Mouse (Mus musculus) ES-E14 (cell line): Measurements from ENCODE around the gene Tbc1d17. TPM values are rescaled to one million over a fixed set of nuclear protein-coding genes. Genes with fewer than 3 reads are reported as not detected.

Experiments used
- DNase-seq: peaks from one replicate; pipeline ENCODE4 v3.0.0-alpha.2; 2013; ENCODE audit warnings: low read depth, low spot score
- H3K27ac ChIP-seq: 2 replicates; pipeline ENCODE4 v1.5.1; 2012; ENCODE audit warnings: low read depth, mild to moderate bottlenecking, low read length, moderate library complexity, mixed read lengths; ENCODE audit not compliant: poor library complexity, insufficient read depth, severe bottlenecking
- H3K36me3 ChIP-seq: 2 replicates; pipeline ENCODE4 v1.6.1; 2012; ENCODE audit warnings: mild to moderate bottlenecking, low read length, moderate library complexity, mixed read lengths; ENCODE audit not compliant: control insufficient read depth, poor library complexity, insufficient read depth, severe bottlenecking
- H3K4me1 ChIP-seq, 2 experiments: fragments of 150-350 bp in 1 of 2; sonication (generic) in 1 of 2; 2 replicates each; pipeline ENCODE4 v1.6.1; 2012; ENCODE audit warnings: low read length in 2 of 2, mild to moderate bottlenecking in 1 of 2, mixed read lengths in 1 of 2; ENCODE audit not compliant: control insufficient read depth in 2 of 2, insufficient read depth in 2 of 2, poor library complexity in 1 of 2
- H3K4me3 ChIP-seq, 2 experiments: fragments of 150-350 bp in 1 of 2; sonication (generic) in 1 of 2; 2 replicates each; pipeline ENCODE4 v1.5.1; 2012; ENCODE audit warnings: low read length in 2 of 2, low read depth in 1 of 2, mild to moderate bottlenecking in 1 of 2, mixed read lengths in 1 of 2; ENCODE audit not compliant: insufficient read depth in 1 of 2, poor library complexity in 1 of 2, severe bottlenecking in 1 of 2
- H3K9ac ChIP-seq: 2 replicates; pipeline ENCODE4 v1.6.1; 2012; ENCODE audit warnings: low read depth, mild to moderate bottlenecking, low read length, mixed read lengths; ENCODE audit not compliant: poor library complexity, insufficient read depth, severe bottlenecking
- H3K9me3 ChIP-seq: fragments of 150-350 bp; sonication (generic); 2 replicates; pipeline ENCODE4 v1.6.1; 2012; ENCODE audit warnings: low read depth, mild to moderate bottlenecking, low read length; ENCODE audit not compliant: control insufficient read depth, insufficient read depth
- CHD2 ChIP-seq: IDR thresholded peaks from 2 replicates; pipeline ENCODE4 v1.6.1; 2014; ENCODE audit warnings: mild to moderate bottlenecking, low read depth, low read length, inconsistent platforms
- HCFC1 ChIP-seq: IDR thresholded peaks from 2 replicates; pipeline ENCODE4 v1.6.1; 2012; ENCODE audit warnings: low read length, inconsistent platforms, borderline replicate concordance; ENCODE audit not compliant: insufficient read depth
- MAFK ChIP-seq: IDR thresholded peaks from 2 replicates; pipeline ENCODE4 v1.6.1; 2014; ENCODE audit warnings: mild to moderate bottlenecking, low read depth, low read length, inconsistent platforms; ENCODE audit not compliant: insufficient read depth
- ZC3H11A ChIP-seq: IDR thresholded peaks from 2 replicates; pipeline ENCODE4 v1.6.1; 2012; ENCODE audit warnings: low read depth, mild to moderate bottlenecking, inconsistent platforms, low read length, borderline replicate concordance
- ZNF384 ChIP-seq: IDR thresholded peaks from 2 replicates; pipeline ENCODE4 v1.6.1; 2012; ENCODE audit warnings: low read depth, low read length, inconsistent platforms
- in situ Hi-C, 2 experiments: fragments of 600-800 bp; cut with MboI; formaldehyde crosslinking; loops; one replicate each; pipeline ENCODE4 v1.15.1; 2025; ENCODE audit warnings: low sequenced_read_pairs in 2 of 2, inconsistent platforms in 1 of 2; ENCODE audit not compliant: unreplicated experiment in 2 of 2
- total RNA-seq: library from RNA; depleted of rRNA; stranded (reverse); fragments of 300-350 nt; gene quantifications from 2 replicates; pipeline ENCODE4 v1.2.3, GENCODE M21; 2012; rRNA removed

Gene Tbc1d17
- 31.5 and 55.7 TPM in 2 replicates for total RNA-seq

DNA sequence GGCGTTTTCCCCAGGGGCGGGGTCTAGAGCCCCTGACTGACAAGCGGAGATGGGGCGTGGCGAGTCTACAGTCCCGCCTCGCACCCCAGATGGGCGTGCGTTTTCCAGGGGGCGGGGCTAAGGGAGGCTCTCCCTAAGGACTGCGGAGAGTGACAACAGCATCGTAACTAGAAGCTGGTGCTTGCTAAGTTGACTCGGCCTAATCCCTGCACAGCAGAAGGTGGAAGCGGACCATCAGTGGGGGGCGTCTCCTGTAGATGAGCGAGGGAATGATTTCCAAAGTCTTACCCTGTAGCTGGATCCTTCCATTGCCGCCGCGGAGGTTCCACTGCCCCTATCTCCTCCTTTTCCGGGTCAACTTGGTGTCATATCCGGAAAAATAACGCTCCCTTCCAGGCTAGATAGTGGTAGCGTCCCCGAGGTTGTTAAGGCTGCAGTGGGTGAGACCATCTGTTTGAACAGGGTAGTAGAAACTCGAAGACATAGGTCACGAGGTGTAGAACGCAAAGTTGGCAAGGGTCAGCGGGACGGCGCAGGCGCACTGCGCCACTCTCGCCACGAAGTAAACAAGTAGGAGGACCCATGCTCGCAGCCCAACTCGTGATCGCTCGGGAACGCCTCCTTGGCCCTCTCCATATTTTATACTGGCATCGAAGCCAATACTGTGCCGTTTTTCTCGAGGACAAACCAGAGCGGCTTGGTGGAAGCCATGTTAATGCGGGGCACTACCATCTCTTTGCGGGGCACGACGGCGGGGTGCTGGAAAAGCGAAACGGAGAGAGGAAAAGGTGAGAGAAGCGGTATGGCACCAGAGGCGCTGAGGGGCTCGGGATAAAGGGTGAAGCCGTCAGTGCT, at the start of gene Tbc1d17, which contains the start of gene Akt1s1:
TSS of gene Tbc1d17 (minus strand) at position 519 of the 855 bp plus-strand sequence.
TSS of gene Akt1s1 (plus strand) at position 431 of the 855 bp plus-strand sequence.
- TF ChIP-seq ZNF384: no peak
- TF ChIP-seq MAFK: no peak
- peak; percentile 77 for TF ChIP-seq HCFC1
- no peak for TF ChIP-seq ZC3H11A
- Histone ChIP-seq H3K4me1 (peaks cover 0 to 22% of the 10 kb centered on the region in 2 experiments; a peak in 2 of 4 replicates), H3K4me3 (peak within 1 kb of the TSS; percentile 85 to 86), H3K9ac (peak within 1 kb of the TSS; percentile 93), H3K36me3 (peaks cover 28% of the 10 kb centered on the region), H3K9me3 (no peaks in the 10 kb centered on the region), H3K27ac (peak within 1 kb of the TSS; percentile 97)
- in situ Hi-C loops: no loop called here
- peak; percentile 97 for DNase-seq

DNA sequence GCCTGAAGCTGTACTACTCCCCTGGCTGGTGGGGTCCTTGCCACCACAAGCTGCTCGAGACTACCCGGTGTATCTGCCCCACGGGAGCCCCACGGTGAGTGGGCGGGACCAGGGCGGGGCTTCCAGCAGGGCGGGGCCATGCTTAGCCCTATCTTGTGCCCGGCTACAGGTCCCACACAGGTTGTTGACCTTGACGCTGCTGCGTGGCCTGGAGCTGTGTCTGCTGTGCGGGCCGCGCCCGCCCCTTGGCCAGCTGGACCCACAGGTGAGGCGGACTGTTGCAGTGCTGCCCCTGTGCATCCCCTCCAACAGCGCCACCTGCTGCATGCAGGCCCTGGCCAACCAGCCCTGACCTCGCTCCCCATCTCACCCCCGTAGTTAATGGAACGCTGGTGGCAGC, 49.7 kb upstream of the Tbc1d17 start:
- no peak overlapping the region for H3K27ac ChIP-seq
- DNase-seq: peak; percentile 40
- TF ChIP-seq MAFK: no peak
- H3K4me1 ChIP-seq: peaks cover 0 to 10% of the 10 kb centered on the region in 2 experiments; a peak in 1 of 4 replicates
- H3K4me3 ChIP-seq: peak overlapping the region; percentile 18 to 25; a peak in 2 of 4 replicates
- in situ Hi-C loops: no loop called here
- H3K36me3 ChIP-seq: peaks cover 24% of the 10 kb centered on the region
- peak overlapping the region; percentile 17; the same call in 1 of the 2 replicates for H3K9ac ChIP-seq
- H3K9me3 ChIP-seq: no peaks in the 10 kb centered on the region

DNA sequence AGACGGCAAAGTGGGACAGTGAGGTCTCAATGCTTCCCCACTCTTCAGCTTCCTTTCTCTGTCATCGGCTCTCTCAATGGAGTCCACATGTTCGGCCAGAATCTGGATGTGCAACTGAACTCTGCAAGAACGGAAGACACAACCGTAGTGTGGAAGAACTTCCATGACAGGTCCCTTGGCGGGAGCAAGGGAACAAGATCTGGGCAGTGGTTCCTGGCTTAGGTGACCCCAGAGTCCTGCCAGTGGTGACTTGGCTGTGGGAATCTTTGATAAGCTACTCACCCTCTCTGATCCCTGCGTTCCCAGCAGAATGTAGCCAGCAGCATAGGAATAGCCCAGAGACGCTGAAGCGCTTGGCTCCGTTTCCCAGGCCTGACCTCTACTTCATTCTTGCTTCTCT, 47.6 kb upstream of the Tbc1d17 start:
- Histone ChIP-seq H3K27ac (peak overlapping the region; percentile 16), H3K36me3 (peaks cover 17% of the 10 kb centered on the region), H3K9ac (peak overlapping the region; percentile 78), H3K4me1 (peaks cover 0 to 10% of the 10 kb centered on the region in 2 experiments; a peak in 1 of 4 replicates), H3K4me3 (peak overlapping the region; percentile 69 to 70), H3K9me3 (no peaks in the 10 kb centered on the region)
- no peak for DNase-seq
- in situ Hi-C loops: no loop called here
- TF ChIP-seq ZC3H11A: no peak
- TF ChIP-seq ZNF384: no peak
- no peak for TF ChIP-seq MAFK
- TF ChIP-seq CHD2: no peak
- TF ChIP-seq HCFC1: no peak

DNA sequence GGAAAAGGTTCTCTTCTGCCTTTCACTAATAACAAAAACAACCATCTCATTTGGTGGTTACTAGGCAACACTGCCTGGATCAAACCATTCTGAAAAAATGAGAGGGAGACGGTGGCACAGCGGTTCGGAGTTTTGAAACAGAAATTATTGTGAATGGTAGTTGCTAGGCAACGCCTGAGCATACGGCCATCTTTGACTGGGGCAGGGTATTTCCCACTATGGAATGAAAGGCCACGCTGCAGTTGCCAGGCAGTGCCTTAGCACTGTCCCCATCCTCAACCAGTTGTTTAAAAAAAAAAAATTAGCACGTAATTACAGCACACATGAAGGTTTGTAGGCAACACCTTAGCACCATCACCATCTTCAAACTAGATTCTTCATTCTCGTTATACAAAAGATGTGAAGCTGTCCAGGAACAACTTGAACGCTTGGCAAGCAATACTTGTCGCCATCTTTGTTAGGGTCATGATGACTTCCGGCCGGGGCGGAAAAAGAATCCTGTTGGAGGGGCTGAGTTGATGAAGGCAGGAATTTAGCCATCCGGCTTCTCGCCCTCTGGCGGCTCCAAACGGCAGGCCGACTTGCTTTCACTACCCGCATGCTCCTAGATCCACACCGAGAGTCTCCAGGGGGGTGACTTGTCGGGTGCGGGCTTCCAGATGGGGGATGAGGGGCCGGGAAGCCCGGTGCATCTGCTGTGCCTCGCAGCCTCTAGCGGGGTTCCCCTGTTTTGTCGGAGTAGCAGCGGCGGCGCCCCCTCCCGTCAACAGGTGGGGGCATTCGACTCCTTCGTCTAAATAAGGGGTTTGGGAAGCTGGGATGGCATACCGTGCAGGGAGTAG, 46.9 kb upstream of the Tbc1d17 start, which contains the start of gene Fuz:
TSS of gene Fuz (plus strand) at position 487 of the 842 bp plus-strand sequence.
- Histone ChIP-seq H3K9me3 (no peaks in the 10 kb centered on the region), H3K4me1 (peaks cover 0 to 8% of the 10 kb centered on the region in 2 experiments; a peak in 1 of 4 replicates), H3K36me3 (peaks cover 17% of the 10 kb centered on the region), H3K4me3 (peak within 1 kb of the TSS; percentile 69 to 70), H3K9ac (peak within 1 kb of the TSS; percentile 78), H3K27ac (peak within 1 kb of the TSS; percentile 16)
- peak; percentile 79 for TF ChIP-seq HCFC1
- no peak for TF ChIP-seq CHD2
- in situ Hi-C loops: no loop called here
- peak; percentile 95 for DNase-seq
